11 mouse cellular contexts compared by ENCODE assay signal in the genomic region with DNA sequence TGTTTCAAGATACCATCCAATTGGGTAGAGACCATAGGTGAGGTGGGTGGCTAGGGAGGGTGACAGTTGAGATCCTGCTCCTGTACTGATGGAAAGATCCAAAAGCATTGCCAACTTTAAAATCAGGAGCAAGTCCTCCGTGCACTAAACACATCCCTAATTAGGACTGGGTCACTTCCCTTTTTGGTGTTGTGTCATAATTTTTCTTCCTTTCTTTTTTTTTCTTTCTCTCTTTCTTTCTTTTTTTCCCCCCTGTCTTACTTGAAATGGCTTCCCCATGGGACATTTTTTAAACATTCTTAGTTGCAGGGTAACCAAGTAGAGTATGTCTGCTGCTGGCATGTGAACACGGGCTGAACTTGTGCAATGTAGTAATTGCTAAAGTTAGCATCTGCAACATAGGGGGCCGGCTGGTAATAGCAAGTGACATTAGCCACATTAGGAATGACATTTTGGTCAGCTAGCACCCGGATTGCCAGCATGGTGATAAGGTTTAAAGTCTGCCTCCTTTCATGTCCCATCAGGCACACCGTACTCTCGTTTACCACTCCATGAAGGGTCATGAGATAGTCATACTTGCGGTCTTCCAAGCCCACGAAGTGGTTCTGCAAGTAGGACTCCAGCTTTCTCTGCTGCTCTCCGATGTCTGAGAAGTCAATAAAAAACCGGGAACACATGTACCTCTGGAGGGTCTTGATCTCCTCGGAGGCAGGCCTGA. TPM values are rescaled to one million over a fixed set of nuclear protein-coding genes. Genes with fewer than 3 reads are reported as not detected.
DNase-seq lines count a peak whose midpoint lies in the region; ATAC-seq lines count a peak whose summit lies in the region.
"Had no signal": no experiment of that assay in that cellular context is flagged by ENCODE, and none has a peak within 500 bp of the region (broad histone marks: within the 10 kb centered on the region; RNA-seq: fewer than 3 reads in every experiment).

No protein-coding gene starts in this region.

- H3K27ac ChIP-seq in lung, embryonic 16.5 days (ENCODE audit: low read length), result no peak overlapping the region
- 0 out of 2 replicates have a peak overlapping the region, but pooled peaks have one; percentile 25 for H3K27ac ChIP-seq in heart, embryonic 10.5 days
- no peak overlapping the region for H3K27ac ChIP-seq in intestine, embryonic 16.5 days (ENCODE audit: low read length)
- no peak overlapping the region for H3K27ac ChIP-seq in neural tube, embryonic 15.5 days (replicated peaks)
- H3K27ac ChIP-seq: left cerebral cortex, adult 2 months had no signal

- peak overlapping the region; percentile 69 for H3K4me2 ChIP-seq in lung, embryonic 16.5 days (ENCODE audit: low read depth, low read length)
- peak overlapping the region; percentile 88 for H3K4me2 ChIP-seq in intestine, embryonic 16.5 days (ENCODE audit: low read depth, low read length)
- peak overlapping the region; percentile 73 for H3K4me2 ChIP-seq in neural tube, embryonic 15.5 days

- no peaks in the 10 kb centered on the region for H3K36me3 ChIP-seq in lung, embryonic 16.5 days (ENCODE audit: control insufficient read depth, insufficient read depth, low read length)
- H3K36me3 ChIP-seq in heart, embryonic 10.5 days, result no peaks in the 10 kb centered on the region
- H3K36me3 ChIP-seq in intestine, embryonic 16.5 days (ENCODE audit: control insufficient read depth, insufficient read depth, low read length), result no peaks in the 10 kb centered on the region
- no peaks in the 10 kb centered on the region for H3K36me3 ChIP-seq in neural tube, embryonic 15.5 days

- peaks cover 4% of the 10 kb centered on the region; the same call in 1 of the 2 replicates for H3K27me3 ChIP-seq in lung, embryonic 16.5 days (ENCODE audit: control insufficient read depth, insufficient read depth, low read depth, low read length)
- H3K27me3 ChIP-seq in heart, embryonic 10.5 days (ENCODE audit: insufficient read depth, poor library complexity, severe bottlenecking), result 0 out of 2 replicates have a peak, but pooled peaks cover 12% of the 10 kb centered on the region
- H3K27me3 ChIP-seq in intestine, embryonic 16.5 days (replicated peaks; ENCODE audit: control insufficient read depth, insufficient read depth, low read length), result no peaks in the 10 kb centered on the region
- H3K27me3 ChIP-seq in neural tube, embryonic 15.5 days (replicated peaks), result peaks cover 4% of the 10 kb centered on the region; the same call in 1 of the 2 replicates
- H3K27me3 ChIP-seq: Patski had no signal

- no peaks in the 10 kb centered on the region for H3K9me3 ChIP-seq in lung, embryonic 16.5 days (ENCODE audit: control insufficient read depth, low read length)
- no peaks in the 10 kb centered on the region for H3K9me3 ChIP-seq in heart, embryonic 10.5 days
- H3K9me3 ChIP-seq in intestine, embryonic 16.5 days (ENCODE audit: control insufficient read depth, low read length), result no peaks in the 10 kb centered on the region
- no peaks in the 10 kb centered on the region for H3K9me3 ChIP-seq in neural tube, embryonic 15.5 days (replicated peaks)

- DNase-seq in lung, postnatal 14 days, result no peak
- DNase-seq in heart, embryonic 10.5 days (ENCODE audit: low spot score), result peak; percentile 76
- no peak for DNase-seq in cerebellum, adult 11-12 months
- DNase-seq in adrenal gland, postnatal 36 days, result no peak
- no peak for DNase-seq in embryo, embryonic 9.5 days (ENCODE audit: extremely low spot score)
- DNase-seq: cerebellum, adult 11 months had no signal

- no peak for ATAC-seq in lung, embryonic 16.5 days (ENCODE audit: low read depth)
- ATAC-seq in intestine, embryonic 16.5 days, result no peak
- ATAC-seq in neural tube, embryonic 15.5 days (ENCODE audit: low FRiP score), result no peak
- ATAC-seq: Patski had no signal

- 41% methylated on average over 11 of the region's 11 CpGs for WGBS in lung, embryonic 16.5 days
- 47% methylated on average over 11 of the region's 11 CpGs for WGBS in heart, embryonic 10.5 days
- WGBS in intestine, embryonic 16.5 days, result 73% methylated on average over 11 of the region's 11 CpGs
- WGBS in neural tube, embryonic 15.5 days, result 79% methylated on average over 11 of the region's 11 CpGs

- peak overlapping the region; percentile 76 for H3K4me3 ChIP-seq in lung, embryonic 16.5 days (ENCODE audit: low read length)
- peak overlapping the region; percentile 85 for H3K4me3 ChIP-seq in heart, embryonic 10.5 days
- peak overlapping the region; percentile 84 for H3K4me3 ChIP-seq in intestine, embryonic 16.5 days (ENCODE audit: low read length)
- H3K4me3 ChIP-seq in neural tube, embryonic 15.5 days (replicated peaks), result peak overlapping the region; percentile 59
- H3K4me3 ChIP-seq: left cerebral cortex, adult 2 months had no signal

- peaks cover 9% of the 10 kb centered on the region; the same call in 1 of the 2 replicates for H3K4me1 ChIP-seq in lung, embryonic 16.5 days (replicated peaks; ENCODE audit: control insufficient read depth, insufficient read depth, low read length)
- H3K4me1 ChIP-seq in heart, embryonic 10.5 days, result peaks cover 5% of the 10 kb centered on the region; the same call in 1 of the 2 replicates
- H3K4me1 ChIP-seq in intestine, embryonic 16.5 days (ENCODE audit: control insufficient read depth, insufficient read depth, low read length), result no peaks in the 10 kb centered on the region
- H3K4me1 ChIP-seq in neural tube, embryonic 15.5 days, result peaks cover 23% of the 10 kb centered on the region

- H3K9ac ChIP-seq in lung, embryonic 16.5 days (ENCODE audit: low read length), result 0 out of 2 replicates have a peak overlapping the region, but pooled peaks have one; percentile 6
- H3K9ac ChIP-seq in intestine, embryonic 16.5 days (ENCODE audit: low read depth, low read length), result peak overlapping the region; percentile 86
- no peak overlapping the region for H3K9ac ChIP-seq in neural tube, embryonic 15.5 days (replicated peaks)

RNA-seq across cellular contexts. Expression of a gene that starts 2.8 kb away (rescaled TPM):
- polyA plus RNA-seq in lung, embryonic 16.5 days (2015; fragmentation: Nextera tagmentation; extraction: Ambion mirVana), result 9.1 and 9.7 TPM in 2 replicates
- 5.3 and 5.8 TPM in 2 replicates for polyA plus RNA-seq in heart, embryonic 10.5 days (2016; fragmentation: Nextera tagmentation; extraction: Ambion mirVana)
- polyA plus RNA-seq in intestine, embryonic 16.5 days (2015; fragmentation: Nextera tagmentation; extraction: Ambion mirVana), result 17.0 and 18.0 TPM in 2 replicates
- polyA plus RNA-seq in neural tube, embryonic 15.5 days (2015; fragmentation: Nextera tagmentation; extraction: Ambion mirVana), result 8.1 and 8.5 TPM in 2 replicates
- 10 to 100 TPM; 17.0 to 22.1 TPM for total RNA-seq in adrenal gland, postnatal 36 days (2021)

RNA-seq across cellular contexts. Expression of a gene that starts 11.7 kb away (rescaled TPM):
- not detected in 2 replicates for polyA plus RNA-seq in lung, embryonic 16.5 days (2015; fragmentation: Nextera tagmentation; extraction: Ambion mirVana)
- polyA plus RNA-seq in heart, embryonic 10.5 days (2016; fragmentation: Nextera tagmentation; extraction: Ambion mirVana), result not detected in 2 replicates
- not detected in 2 replicates for polyA plus RNA-seq in intestine, embryonic 16.5 days (2015; fragmentation: Nextera tagmentation; extraction: Ambion mirVana)
- not detected in 2 replicates for polyA plus RNA-seq in neural tube, embryonic 15.5 days (2015; fragmentation: Nextera tagmentation; extraction: Ambion mirVana)
- not detected for total RNA-seq in adrenal gland, postnatal 36 days (2021)
- total RNA-seq: left cerebral cortex, adult 2 months had no signal
- polyA plus RNA-seq: Patski had no signal
